In genomic region chr4:32860184-32860965, GRCm38 (mm10) we compare ENCODE assay signal across 13 mouse cellular contexts.
DNase-seq lines count a peak whose midpoint lies in the region; ATAC-seq lines count a peak whose summit lies in the region.
"Had no signal": no experiment of that assay in that cellular context is flagged by ENCODE, and none has a peak within 500 bp of the region (broad histone marks: within the 10 kb centered on the region; RNA-seq: fewer than 3 reads in every experiment).

No protein-coding gene starts in this region.

- peak overlapping the region; percentile 46 for H3K4me2 ChIP-seq in hindbrain, embryonic 13.5 days
- H3K4me2 ChIP-seq in heart, embryonic 11.5 days = no peak overlapping the region

- DNase-seq in left cerebral cortex, postnatal 10 days (ENCODE audit: extremely low spot score in 1 of 2, low spot score in 2 of 2) = peak; percentile 24 to 44
- DNase-seq in left cerebral cortex, postnatal 4 days = no peak
- DNase-seq in limb, embryonic 10.5 days (ENCODE audit: low spot score) = no peak
- peak; percentile 72 to 84 for DNase-seq in right cerebral cortex, postnatal 10 days (ENCODE audit: low spot score in 2 of 2)
- DNase-seq in kidney, postnatal 25 days = no peak
- no peak for DNase-seq in urinary bladder, postnatal 14 days (ENCODE audit: low spot score)
- DNase-seq: cerebellum, adult 9-10 months; heart, postnatal 4 days; thymus, postnatal 14 days had no signal

- H3K9me3 ChIP-seq in hindbrain, embryonic 13.5 days = no peaks in the 10 kb centered on the region
- H3K9me3 ChIP-seq in limb, embryonic 10.5 days (replicated peaks) = no peaks in the 10 kb centered on the region
- no peaks in the 10 kb centered on the region for H3K9me3 ChIP-seq in heart, embryonic 11.5 days (replicated peaks; ENCODE audit: control insufficient read depth, low read length)

- peaks cover 55% of the 10 kb centered on the region for H3K4me1 ChIP-seq in hindbrain, embryonic 13.5 days (replicated peaks)
- peaks cover 33% of the 10 kb centered on the region for H3K4me1 ChIP-seq in limb, embryonic 10.5 days
- peaks cover 21% of the 10 kb centered on the region for H3K4me1 ChIP-seq in heart, embryonic 11.5 days (ENCODE audit: control insufficient read depth, insufficient read depth, low read length)

- peak; percentile 49 for ATAC-seq in hindbrain, embryonic 13.5 days (ENCODE audit: low FRiP score)
- ATAC-seq in heart, embryonic 11.5 days (replicated peaks; ENCODE audit: insufficient number of reproducible peaks, low FRiP score, low TSS enrichment) = no peak
- ATAC-seq: CD4-positive, CD25-positive, alpha-beta regulatory T cell, adult 4 months had no signal

- peak overlapping the region; percentile 49 for H3K9ac ChIP-seq in hindbrain, embryonic 13.5 days
- no peak overlapping the region for H3K9ac ChIP-seq in heart, embryonic 11.5 days (ENCODE audit: low read depth, low read length)

- H3K4me3 ChIP-seq in hindbrain, embryonic 13.5 days = peak overlapping the region; percentile 12; the same call in 1 of the 2 replicates
- no peak overlapping the region for H3K4me3 ChIP-seq in limb, embryonic 10.5 days
- no peak overlapping the region for H3K4me3 ChIP-seq in heart, embryonic 11.5 days (ENCODE audit: low read depth, low read length)

- peak overlapping the region; percentile 73 for H3K27ac ChIP-seq in hindbrain, embryonic 13.5 days
- H3K27ac ChIP-seq in limb, embryonic 10.5 days = 0 out of 2 replicates have a peak overlapping the region, but pooled peaks have one; percentile 11
- H3K27ac ChIP-seq in heart, embryonic 11.5 days (ENCODE audit: low read depth, low read length) = no peak overlapping the region
- H3K27ac ChIP-seq: macrophage had no signal

- no peaks in the 10 kb centered on the region for H3K36me3 ChIP-seq in hindbrain, embryonic 13.5 days
- H3K36me3 ChIP-seq in limb, embryonic 10.5 days = no peaks in the 10 kb centered on the region
- no peaks in the 10 kb centered on the region for H3K36me3 ChIP-seq in heart, embryonic 11.5 days (ENCODE audit: control insufficient read depth, insufficient read depth, low read length)

- WGBS in hindbrain, embryonic 13.5 days = 31% methylated on average over 18 of the region's 18 CpGs
- 84% methylated on average over 18 of the region's 18 CpGs for WGBS in limb, embryonic 10.5 days
- WGBS in heart, embryonic 11.5 days (ENCODE audit: insufficient replicate concordance) = 80% methylated on average over 18 of the region's 18 CpGs

- H3K27me3 ChIP-seq in hindbrain, embryonic 13.5 days = peaks cover 4% of the 10 kb centered on the region
- H3K27me3 ChIP-seq in limb, embryonic 10.5 days (ENCODE audit: low read depth, poor library complexity, severe bottlenecking) = 0 out of 2 replicates have a peak, but pooled peaks cover 5% of the 10 kb centered on the region
- H3K27me3 ChIP-seq in heart, embryonic 11.5 days (ENCODE audit: control insufficient read depth, insufficient read depth, low read length) = peaks cover 8% of the 10 kb centered on the region; the same call in 1 of the 2 replicates

- intact Hi-C loops in left cerebral cortex, postnatal 10 days (cut with DNase I) = loop anchor here (10.0 kb wide), 1 partner anchor 64 kb away; no protein-coding TSS in a partner anchor
- intact Hi-C loops in left cerebral cortex, postnatal 4 days (cut with DNase I) = no loop called here

Comparison
In these comparisons a context has a peak if more than half of its experiments do, and no peak if none do; other contexts are left out.
1. DNase-seq: peak in left cerebral cortex, postnatal 10 days (2 of 2) and right cerebral cortex, postnatal 10 days (2 of 2); none in left cerebral cortex, postnatal 4 days (single experiment), limb, embryonic 10.5 days (single experiment), kidney, postnatal 25 days (0 of 2) and urinary bladder, postnatal 14 days (single experiment).